ENCODE assay signal across 26 mouse cellular contexts in the genomic region with DNA sequence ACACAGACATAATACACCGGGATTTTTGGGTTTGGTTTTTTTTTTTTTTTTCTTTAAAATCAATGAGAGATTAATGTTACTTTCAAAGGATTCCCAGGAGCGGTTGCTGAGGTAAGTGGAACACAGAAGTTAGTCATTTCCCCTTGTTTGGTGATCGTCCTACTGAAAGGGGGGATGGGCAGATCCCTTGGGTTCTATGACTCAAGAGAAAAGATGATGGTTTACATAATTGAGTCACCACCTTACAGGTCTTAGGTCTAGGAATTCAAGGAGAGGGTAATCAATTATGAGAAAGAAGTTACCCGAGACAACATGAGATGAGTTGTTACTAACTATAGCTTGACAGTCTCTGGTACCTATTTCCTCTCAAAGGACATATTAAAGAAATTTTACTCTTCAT.
"Had no signal": no experiment of that assay in that cellular context is flagged by ENCODE, and none has a peak within 500 bp of the region (broad histone marks: within the 10 kb centered on the region; RNA-seq: fewer than 3 reads in every experiment).

No protein-coding gene starts in this region.

- H3K27me3 ChIP-seq: heart, embryonic 13.5 days; heart, embryonic 15.5 days; hindbrain, embryonic 13.5 days; hindbrain, embryonic 15.5 days; kidney, embryonic 15.5 days; limb, embryonic 12.5 days; liver, embryonic 13.5 days; liver, embryonic 15.5 days had no signal

- H3K4me3 ChIP-seq: heart, embryonic 13.5 days; heart, embryonic 15.5 days; hindbrain, embryonic 13.5 days; hindbrain, embryonic 15.5 days; kidney, embryonic 15.5 days; layer of hippocampus, adult 2 months; left cerebral cortex, adult 2 months; limb, embryonic 10.5 days; limb, embryonic 12.5 days; liver, embryonic 13.5 days; liver, embryonic 15.5 days had no signal

- DNase-seq: gastrocnemius, postnatal 14 days; gastrocnemius, postnatal 36 days; heart, adult 18-20 months; heart, postnatal 14 days; heart, postnatal 36 days; kidney, adult 11 months; kidney, adult 2 months; kidney, adult 9 months; kidney, postnatal 14 days; kidney, postnatal 36 days; liver; liver, embryonic 13.5 days had no signal

- H3K36me3 ChIP-seq: heart, embryonic 13.5 days; heart, embryonic 15.5 days; hindbrain, embryonic 13.5 days; hindbrain, embryonic 15.5 days; kidney, embryonic 15.5 days; limb, embryonic 10.5 days; limb, embryonic 12.5 days; liver, embryonic 13.5 days; liver, embryonic 15.5 days had no signal

- H3K27ac ChIP-seq: heart, embryonic 13.5 days; heart, embryonic 15.5 days; hindbrain, embryonic 13.5 days; hindbrain, embryonic 15.5 days; hindbrain, postnatal 0 days; kidney, embryonic 15.5 days; kidney, postnatal 0 days; layer of hippocampus, adult 2 months; left cerebral cortex, adult 2 months; limb, embryonic 10.5 days; limb, embryonic 12.5 days; liver, embryonic 13.5 days; liver, embryonic 15.5 days had no signal

- H3K4me1 ChIP-seq: heart, embryonic 13.5 days; heart, embryonic 15.5 days; limb, embryonic 10.5 days; limb, embryonic 12.5 days; liver, embryonic 13.5 days; liver, embryonic 15.5 days had no signal

- H3K9ac ChIP-seq: heart, embryonic 13.5 days; heart, embryonic 15.5 days; hindbrain, embryonic 13.5 days; hindbrain, embryonic 15.5 days; kidney, embryonic 15.5 days; limb, embryonic 12.5 days; liver, embryonic 13.5 days; liver, embryonic 15.5 days had no signal

- H3K9me3 ChIP-seq: heart, embryonic 13.5 days; heart, embryonic 15.5 days; hindbrain, embryonic 13.5 days; hindbrain, embryonic 15.5 days; kidney, embryonic 15.5 days; limb, embryonic 10.5 days; limb, embryonic 12.5 days; liver, embryonic 13.5 days; liver, embryonic 15.5 days had no signal

- H3K4me2 ChIP-seq: heart, embryonic 11.5 days; heart, embryonic 13.5 days; heart, embryonic 15.5 days; hindbrain, embryonic 13.5 days; hindbrain, embryonic 15.5 days; kidney, embryonic 15.5 days; limb, embryonic 12.5 days; liver, embryonic 11.5 days; liver, embryonic 13.5 days; liver, embryonic 15.5 days had no signal
